Mouse (Mus musculus) splenic B cell, adult 2 months (primary cell): ENCODE measurements at regions not wholly inside any gene's neighbourhood (a gene's known extent, or its start where the extent isn't known, plus 50 kb on each side); places are given as distances from the start of the nearest gene placed in this dataset.

Experiments used
- DNase-seq: peaks from one replicate; pipeline ENCODE4 v3.0.0-alpha.2; 2011; ENCODE audit warnings: low read depth, low spot score
- H3K27me3 ChIP-seq: 2 replicates; pipeline ENCODE4 v1.6.1; 2012; ENCODE audit warnings: mild to moderate bottlenecking, low read length, moderate library complexity, mixed read lengths; ENCODE audit not compliant: control insufficient read depth, poor library complexity, insufficient read depth, severe bottlenecking
- H3K36me3 ChIP-seq: 2 replicates; pipeline ENCODE4 v1.6.1; 2012; ENCODE audit warnings: mild to moderate bottlenecking, low read length, moderate library complexity, mixed read lengths; ENCODE audit not compliant: control insufficient read depth, poor library complexity, insufficient read depth, severe bottlenecking

DNA sequence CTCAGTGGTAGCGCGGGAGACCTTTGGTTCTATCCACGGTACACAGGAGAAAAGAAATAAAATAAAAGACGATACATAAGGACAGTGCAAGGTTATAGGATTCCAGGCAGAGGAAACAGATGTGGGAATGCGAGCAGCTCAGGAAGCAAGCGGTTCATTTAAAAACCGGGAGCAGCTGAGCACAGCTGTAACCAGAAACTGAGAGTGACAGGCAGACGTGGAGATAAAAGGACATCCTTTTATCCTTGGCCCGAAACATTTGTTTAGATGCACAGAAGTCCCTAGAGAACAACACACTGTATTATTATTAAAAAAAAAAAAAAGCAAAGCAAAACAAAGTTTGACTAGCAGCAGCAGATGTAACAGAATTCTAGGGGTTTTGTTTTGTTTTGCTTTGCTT, 82.6 kb upstream of the Akirin2 start:
- H3K27me3 ChIP-seq, result no peaks in the 10 kb centered on the region
- no peaks in the 10 kb centered on the region for H3K36me3 ChIP-seq
- no peak for DNase-seq

DNA sequence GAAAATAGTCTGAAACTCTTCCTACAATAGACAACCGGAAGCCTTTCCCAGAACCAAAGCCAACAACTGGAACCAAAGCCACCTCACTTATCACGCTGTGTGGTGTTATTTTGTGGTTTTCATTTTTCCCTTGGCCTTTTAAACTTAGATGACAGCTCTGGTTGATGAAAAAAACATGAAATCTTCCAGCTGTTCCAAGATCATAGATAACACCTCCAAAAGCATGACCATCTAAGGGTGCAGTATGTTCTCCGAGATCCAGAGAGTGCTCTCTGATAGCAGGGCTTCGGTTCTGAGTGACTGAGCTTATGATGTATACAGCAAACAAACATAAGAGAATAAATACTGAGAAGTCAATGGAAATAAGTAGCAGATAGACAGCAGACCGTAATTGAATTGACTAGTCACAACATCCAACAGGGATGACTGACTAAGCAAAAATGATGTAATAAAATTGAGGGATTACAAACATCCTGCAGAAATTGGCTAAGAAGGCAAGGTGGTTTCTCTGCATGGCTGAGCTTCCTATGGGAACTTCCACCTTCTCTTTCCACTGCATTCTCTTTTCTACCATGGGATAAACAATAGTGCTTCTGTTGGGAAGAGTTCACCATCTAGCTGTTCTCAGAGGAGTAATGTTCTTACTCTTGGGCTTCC, 74.8 kb upstream of the Akirin2 start:
- Histone ChIP-seq H3K36me3 (no peaks in the 10 kb centered on the region), H3K27me3 (no peaks in the 10 kb centered on the region)
- DNase-seq, result no peak

DNA sequence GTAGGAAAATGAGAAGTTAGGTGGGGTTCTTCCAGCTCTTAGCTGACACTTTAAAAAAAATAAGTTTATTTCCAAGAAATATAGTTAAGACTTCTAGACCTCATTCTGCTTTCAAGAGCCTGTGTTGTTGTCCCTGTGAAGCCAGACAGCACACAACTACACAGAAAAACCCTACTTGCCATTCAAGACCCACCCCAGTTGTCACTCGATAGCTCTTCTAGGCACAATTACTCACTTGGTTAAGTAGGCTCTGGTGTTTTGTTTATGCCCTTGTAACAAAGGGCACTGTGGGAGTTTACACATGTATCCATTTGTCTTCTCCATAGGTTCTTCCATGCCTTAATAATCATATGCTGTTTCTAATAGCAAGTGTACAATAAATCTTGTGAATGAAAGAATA, 66.5 kb upstream of the Akirin2 start:
- Histone ChIP-seq H3K36me3 (no peaks in the 10 kb centered on the region), H3K27me3 (no peaks in the 10 kb centered on the region)
- DNase-seq, result no peak

DNA sequence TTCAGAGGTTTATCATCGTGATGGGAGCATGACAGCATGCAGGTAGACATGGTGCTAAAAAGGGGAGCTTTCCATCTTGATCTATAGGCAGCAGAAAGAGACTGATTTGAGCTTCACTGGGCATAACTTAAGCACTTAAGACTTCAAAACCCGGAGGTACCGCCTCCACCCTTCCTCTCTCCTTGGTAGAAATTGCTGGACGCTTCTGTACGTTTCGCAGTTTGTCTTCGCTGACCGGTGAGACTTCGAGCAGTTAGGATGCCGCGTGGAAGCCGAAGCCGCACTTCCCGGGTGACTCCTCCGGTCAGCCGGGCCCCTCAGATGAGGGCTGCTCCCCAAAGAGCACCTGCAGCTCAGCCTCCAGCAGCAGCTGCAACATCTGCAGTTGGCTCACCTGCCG, 65.2 kb upstream of the Akirin2 start:
- no peak for DNase-seq
- Histone ChIP-seq H3K27me3 (no peaks in the 10 kb centered on the region), H3K36me3 (no peaks in the 10 kb centered on the region)

DNA sequence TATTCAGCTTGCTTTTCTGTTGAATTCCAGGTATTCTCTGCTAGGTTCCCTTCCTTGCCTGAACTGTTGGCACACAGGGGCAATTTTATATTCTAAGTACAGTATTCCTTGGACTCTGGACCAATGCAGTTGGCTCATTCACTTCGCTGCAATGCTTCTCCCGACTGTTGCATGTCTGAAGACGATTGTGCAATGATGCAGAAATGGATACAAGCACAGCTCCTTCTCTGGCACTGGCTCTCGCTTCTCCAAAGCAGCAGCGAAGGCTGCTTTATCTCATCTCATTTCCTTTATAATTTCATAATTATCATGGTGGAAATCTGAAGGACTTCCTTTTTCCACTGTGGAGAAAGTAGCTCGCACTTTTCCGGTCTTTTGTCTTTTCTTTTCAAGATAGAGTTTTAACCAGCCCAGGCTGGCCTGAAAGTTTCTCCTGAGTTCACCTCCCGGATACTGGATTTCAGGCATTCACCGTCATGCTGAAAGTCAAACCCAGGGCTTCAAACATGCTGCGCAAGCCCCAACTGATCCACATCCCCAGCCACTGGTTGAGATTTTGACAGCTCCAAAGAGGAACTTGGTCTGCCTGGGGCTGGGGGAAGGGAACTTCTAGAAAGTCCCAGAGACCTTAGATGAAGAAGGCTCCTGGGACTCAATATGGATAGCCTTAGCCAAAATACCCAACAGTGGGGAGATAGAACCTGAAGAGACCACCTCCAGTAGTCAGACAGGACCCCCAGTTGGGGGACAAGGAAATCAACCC, 55.6 kb upstream of the Akirin2 start:
- DNase-seq, result no peak
- no peaks in the 10 kb centered on the region for H3K27me3 ChIP-seq
- no peaks in the 10 kb centered on the region for H3K36me3 ChIP-seq

DNA sequence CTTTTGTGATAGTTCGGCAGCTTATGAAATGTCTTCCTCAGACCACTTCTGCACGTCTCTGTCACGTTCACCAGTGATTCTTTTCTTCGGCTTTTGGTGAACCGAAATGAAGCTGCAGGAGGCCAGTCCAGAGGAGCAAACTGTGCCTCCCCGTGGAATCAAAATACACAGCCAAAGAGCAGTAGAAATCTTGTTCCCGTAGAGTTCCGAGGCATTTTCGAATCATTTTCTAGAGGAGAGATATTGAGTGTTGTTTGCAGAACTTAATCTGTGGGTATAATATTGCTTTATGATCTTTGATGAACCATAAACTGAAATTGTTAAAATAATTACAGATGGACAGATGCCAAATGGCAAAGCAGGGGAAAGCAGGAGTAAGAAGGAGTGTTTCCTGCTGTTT, 52.4 kb upstream of the Akirin2 start:
- Histone ChIP-seq H3K27me3 (no peaks in the 10 kb centered on the region), H3K36me3 (no peaks in the 10 kb centered on the region)
- DNase-seq, result no peak

DNA sequence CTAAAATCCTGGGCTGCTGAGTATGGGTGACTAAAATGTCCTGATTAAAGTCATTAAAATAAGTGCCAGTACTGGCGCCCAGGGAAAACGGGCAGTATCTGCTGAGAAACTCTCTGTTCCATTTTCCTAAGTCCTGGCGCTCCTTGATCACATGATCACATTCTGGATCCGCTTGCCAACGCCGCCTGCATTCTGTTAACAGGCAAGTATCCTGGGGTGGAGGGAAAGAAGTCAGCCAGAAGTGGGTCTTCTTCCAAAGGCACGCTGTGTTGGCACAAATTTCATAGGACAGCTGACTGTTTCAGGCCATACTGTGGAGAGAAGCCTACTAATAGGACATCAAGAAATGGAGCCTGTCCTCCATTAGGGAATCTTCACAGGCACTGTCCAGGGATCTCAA, 52.0 kb upstream of the Akirin2 start:
- H3K27me3 ChIP-seq, result no peaks in the 10 kb centered on the region
- H3K36me3 ChIP-seq, result no peaks in the 10 kb centered on the region
- no peak for DNase-seq

DNA sequence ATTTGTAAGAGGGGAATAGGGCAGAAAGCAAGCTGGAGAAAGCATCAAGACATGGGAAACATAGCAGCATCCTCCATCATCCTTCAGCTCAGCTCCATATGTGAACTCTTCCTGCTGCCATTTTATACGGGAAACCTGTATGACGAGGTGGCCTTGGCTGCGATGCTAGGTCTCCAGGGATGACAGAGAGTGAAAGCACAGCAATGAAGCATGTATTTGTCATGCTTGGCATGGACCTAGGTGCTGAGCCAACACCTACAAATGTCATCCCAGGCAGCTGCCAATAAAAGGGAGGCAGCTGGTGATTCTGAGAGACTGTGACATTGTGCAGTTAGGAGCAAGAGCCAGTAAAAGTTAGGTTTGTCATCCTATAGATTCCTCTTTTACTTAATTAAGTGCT, 51.0 kb upstream of the Akirin2 start:
- Histone ChIP-seq H3K27me3 (no peaks in the 10 kb centered on the region), H3K36me3 (no peaks in the 10 kb centered on the region)
- DNase-seq, result no peak
